Mouse (Mus musculus): ENCODE measurements at regions not wholly inside any gene's neighbourhood (a gene's known extent, or its start where the extent isn't known, plus 50 kb on each side); places are given as distances from the start of the nearest gene placed in this dataset.

- in situ Hi-C loops (cut with MboI, MseI) = loop anchor here (10.0 kb wide), 1 partner anchor 243 kb away; no protein-coding TSS in a partner anchor
Measured at GRCm38 (mm10) chr9:43977773-43978172, 65.4 kb upstream of the Thy1 start.

DNA sequence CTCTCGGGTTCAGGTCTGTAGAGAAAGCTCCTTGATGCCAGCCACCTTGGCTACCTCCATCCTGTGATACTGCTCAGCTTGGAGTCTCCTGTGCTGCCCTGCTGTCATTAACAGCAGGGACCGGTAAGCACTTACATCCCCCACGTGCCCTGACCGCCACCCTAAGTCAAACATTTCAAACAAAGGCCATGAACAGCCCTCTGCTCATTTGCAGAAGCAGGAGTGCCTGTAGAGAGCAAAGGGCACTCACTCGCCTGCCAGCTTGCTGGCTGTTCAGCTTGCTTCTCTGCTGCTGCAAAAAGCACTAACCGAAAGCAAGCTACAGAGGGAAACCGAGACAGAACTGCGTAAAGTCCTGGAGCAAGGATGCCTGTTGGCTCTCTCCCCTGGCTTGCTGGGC, 61.8 kb upstream of the Thy1 start:
- in situ Hi-C loops (cut with MboI, MseI) = no loop called here

GRCm38 (mm10) chr9:43982359-43982889, 60.8 kb upstream of the Thy1 start:
- in situ Hi-C loops (cut with MboI, MseI) = no loop called here

GRCm38 (mm10) chr9:43983220-43983619, 60.0 kb upstream of the Thy1 start:
- in situ Hi-C loops (cut with MboI, MseI) = no loop called here

GRCm38 (mm10) chr9:43984181-43985062, 58.8 kb upstream of the Thy1 start:
- in situ Hi-C loops (cut with MboI, MseI) = no loop called here

DNA sequence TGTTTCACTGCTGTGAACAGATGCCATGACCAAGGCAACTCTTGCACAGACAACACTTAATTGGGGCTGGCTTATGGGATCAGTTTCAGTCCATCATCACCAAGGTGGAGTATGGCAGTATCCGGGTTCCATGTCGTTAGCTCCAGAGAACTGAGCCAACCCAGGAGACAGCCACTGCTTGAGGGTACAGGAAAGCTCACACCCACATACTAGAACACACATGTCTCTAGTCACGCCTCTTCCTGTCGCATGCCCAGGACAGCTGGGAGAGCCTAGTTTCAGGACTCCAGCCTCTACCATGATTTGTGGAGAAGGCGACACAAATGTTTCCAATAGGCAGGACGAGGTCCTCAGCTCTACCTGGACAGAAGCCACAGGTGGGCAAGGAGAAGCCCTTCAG, 55.2 kb upstream of the Thy1 start:
- in situ Hi-C loops (cut with MboI, MseI) = no loop called here

DNA sequence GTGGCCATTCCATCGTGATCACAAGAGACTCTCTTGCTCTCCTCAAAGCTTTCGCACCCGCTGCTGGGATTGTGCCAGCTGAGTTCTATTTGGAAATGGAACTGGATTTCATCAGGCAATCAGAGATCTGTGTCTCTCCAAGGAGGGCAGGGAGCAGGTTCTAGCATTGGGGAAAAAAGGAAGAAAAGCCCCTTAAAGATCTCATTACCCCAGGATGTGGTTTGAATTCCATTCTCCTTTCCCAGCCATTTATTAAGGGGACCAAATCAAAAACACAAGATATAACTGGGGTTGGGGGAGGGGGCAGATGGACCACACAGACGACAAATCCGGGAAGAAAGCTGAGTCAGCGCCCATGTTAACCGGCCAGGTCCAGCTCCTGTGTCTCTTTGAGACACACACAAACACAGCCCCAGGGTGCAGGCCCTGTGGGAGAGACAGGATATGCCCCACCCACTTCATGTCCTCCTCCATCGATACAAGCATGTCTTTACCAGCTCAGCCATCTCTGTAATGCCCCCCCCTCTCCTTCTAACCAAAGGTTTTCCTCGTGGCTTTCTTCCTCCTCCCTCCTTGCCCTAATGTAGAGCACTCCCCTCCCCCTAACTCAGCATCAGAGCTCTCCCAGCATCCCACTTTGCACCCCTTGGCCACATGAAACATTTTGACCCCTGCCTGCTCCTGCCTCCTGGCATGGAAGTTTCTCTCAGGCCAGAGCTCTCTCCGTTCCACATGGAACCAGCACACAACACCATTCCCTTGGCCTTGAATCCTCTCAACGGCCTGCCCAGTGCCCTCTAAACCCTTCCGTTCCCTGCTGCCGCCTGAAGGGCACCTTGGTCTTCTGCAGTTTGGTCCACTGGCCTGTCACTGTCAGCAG, 54.0 kb upstream of the Thy1 start:
- in situ Hi-C loops (cut with MboI, MseI) = no loop called here

- in situ Hi-C loops (cut with MboI, MseI) = loop anchor here (5.0 kb wide), 1 partner anchor 57 kb away; no protein-coding TSS in a partner anchor
Measured at GRCm38 (mm10) chr9:43990124-43990523, 53.1 kb upstream of the Thy1 start.

DNA sequence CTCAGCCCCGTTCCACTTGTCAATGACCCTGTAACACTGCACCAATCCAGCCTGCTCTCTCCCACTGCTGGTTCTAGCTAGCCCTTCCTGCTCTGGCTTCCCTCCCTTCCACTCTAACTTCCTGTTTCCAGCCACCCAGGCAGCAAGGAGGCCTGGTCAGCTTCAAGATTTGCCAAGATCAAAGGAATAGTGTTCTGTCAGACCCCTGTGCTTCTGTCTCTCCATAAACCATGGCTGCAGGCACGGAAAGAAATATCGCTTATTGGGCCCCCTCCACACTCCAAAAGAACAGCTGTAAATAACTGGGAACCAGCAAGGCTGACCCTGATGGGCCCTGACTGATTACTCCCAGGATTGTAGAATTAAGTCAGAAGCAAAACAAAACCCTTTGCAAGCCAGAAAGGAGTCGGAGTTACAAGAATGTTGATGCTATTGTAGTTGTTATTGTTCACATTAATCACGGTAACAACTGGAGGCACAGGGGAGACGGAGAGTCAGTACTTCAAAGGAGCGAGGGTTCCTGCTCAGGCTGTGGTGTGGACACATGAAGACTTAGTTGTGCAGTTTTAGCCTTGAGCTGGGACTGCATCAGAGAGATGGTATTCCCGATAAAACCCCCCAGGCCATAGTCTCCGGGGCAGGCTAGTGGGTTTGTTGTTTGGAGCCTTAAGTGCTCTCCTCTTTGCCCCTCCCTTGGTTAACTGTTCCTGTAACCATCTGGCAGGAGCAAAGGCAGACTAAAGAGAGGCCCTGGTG, 49.8 kb upstream of the Thy1 start:
- in situ Hi-C loops (cut with MboI, MseI) = loop anchor here (5.0 kb wide), 1 partner anchor 54 kb away; no protein-coding TSS in a partner anchor

Data from T-helper 1 cell (primary cell).